Mouse (Mus musculus) small intestine, adult 2 months (tissue): ENCODE data around the gene Cdh13.

ENCODE experiments used
- CTCF ChIP-seq: fragments of 200-500 bp; IDR thresholded peaks from 2 replicates; pipeline ENCODE4 v1.5.1; 2012; ENCODE audit warnings: low read depth, mild to moderate bottlenecking, control low read depth, inconsistent platforms, low read length, moderate library complexity, mixed read lengths; ENCODE audit not compliant: insufficient replicate concordance, insufficient read length; ENCODE audit errors: extremely low read depth
- POLR2A ChIP-seq: fragments of 200-500 bp; IDR thresholded peaks from 2 replicates; pipeline ENCODE4 v1.6.1; 2012; ENCODE audit warnings: low read depth, mild to moderate bottlenecking, control low read depth, inconsistent platforms, low read length, moderate library complexity

GRCm38 (mm10) chr8:118270751-118271402, 12.7 kb upstream of the Cdh13 start:
- TF ChIP-seq POLR2A, result no peak
- TF ChIP-seq CTCF, result no peak
